Mouse (Mus musculus): ENCODE measurements around the gene Tagap1.
A peak's percentile ranks its signal among the peaks of the same experiment; 100 is the strongest.
"Not testable (repeated sequence)": the region's sequence is repeated elsewhere in the genome, so short reads cannot be mapped to it uniquely, and the experiment has no call there.

Gene Tagap1

GRCm38 (mm10) chr17:6962339-6962738 is 1.4 kb upstream of the Tagap1 start:
- DNase-seq (ENCODE audit: low spot score): not testable (repeated sequence)

DNA sequence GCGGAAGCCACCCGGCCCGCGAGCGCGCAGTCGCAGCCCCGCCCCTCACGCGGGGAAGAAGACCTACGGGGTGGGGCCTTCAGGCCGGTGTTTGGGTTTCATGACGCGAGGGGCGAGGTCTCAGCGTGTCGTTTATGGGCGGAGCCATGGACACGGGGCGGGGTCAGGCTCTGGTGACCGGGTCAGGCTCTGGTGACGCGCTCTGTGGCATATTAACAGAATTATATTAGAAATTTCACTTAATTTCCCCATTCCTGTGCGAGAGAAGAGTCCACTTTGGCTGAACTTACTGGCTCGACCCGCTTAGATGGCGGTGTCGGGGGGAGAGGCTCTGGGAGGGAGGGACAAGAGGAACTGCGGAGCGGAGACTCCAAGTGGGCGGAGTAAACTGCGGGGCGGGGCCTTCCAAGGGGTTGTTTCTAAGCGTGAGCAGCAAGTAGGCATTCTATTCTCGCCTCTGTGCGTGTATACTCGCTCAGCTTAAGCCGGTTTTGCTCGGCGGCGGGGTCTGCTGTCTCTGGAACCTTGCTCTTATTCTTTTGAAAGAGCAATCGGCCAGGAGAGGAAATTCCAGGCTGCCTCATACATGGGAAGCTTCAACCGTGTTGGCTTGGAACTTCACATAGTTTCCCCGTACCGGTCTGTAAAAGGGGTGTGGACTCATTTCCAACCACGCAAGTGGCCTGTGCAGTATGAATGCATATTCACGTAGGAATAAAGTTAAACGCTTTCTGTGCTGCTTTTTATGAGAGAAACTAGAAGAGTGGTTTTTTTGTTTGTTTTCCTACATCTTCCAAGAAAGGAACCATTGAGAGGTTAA is 435 bp upstream of the Tagap1 start:
- not testable (repeated sequence) for DNase-seq (ENCODE audit: low spot score)

GRCm38 (mm10) chr17:6960349-6960748 is 607 bp downstream of the Tagap1 start:
- not testable (repeated sequence) for DNase-seq (ENCODE audit: low spot score)

- not testable (repeated sequence) for DNase-seq (ENCODE audit: low spot score)
Observed at GRCm38 (mm10) chr17:6959543-6960259, 1.3 kb downstream of the Tagap1 start.

DNA sequence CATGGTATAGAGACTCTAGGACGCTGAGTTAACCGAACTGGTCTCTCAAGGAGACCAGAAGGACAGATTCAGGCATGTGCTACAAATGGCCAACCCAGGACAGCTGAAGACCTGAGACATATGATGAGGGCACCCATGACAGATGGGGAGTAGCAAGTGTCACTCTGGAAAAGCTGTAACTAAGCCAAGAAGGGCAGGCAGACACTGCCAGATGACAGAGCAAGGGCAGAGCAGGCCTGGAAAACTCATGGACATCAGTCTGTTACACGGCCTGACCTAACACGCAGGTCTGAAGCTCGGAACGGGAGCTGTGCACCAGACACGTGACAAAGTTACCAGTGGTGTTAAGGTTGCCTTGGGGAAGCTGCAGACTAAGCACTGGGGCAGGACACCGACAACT is 2.1 kb downstream of the Tagap1 start:
- DNase-seq (ENCODE audit: low spot score): not testable (repeated sequence)

GRCm38 (mm10) chr17:6948769-6949228 is 12.2 kb downstream of the Tagap1 start:
- not testable (repeated sequence) for DNase-seq (ENCODE audit: low spot score)

GRCm38 (mm10) chr17:6947984-6948768 is 12.8 kb downstream of the Tagap1 start, which contains the start of gene Rsph3b:
TSS of gene Rsph3b (minus strand) at chr17:6948682.
- peak; percentile 83 for DNase-seq (ENCODE audit: low spot score)

- DNase-seq (ENCODE audit: low spot score): not testable (repeated sequence)
Observed at GRCm38 (mm10) chr17:6947637-6947983, 13.3 kb downstream of the Tagap1 start.

DNA sequence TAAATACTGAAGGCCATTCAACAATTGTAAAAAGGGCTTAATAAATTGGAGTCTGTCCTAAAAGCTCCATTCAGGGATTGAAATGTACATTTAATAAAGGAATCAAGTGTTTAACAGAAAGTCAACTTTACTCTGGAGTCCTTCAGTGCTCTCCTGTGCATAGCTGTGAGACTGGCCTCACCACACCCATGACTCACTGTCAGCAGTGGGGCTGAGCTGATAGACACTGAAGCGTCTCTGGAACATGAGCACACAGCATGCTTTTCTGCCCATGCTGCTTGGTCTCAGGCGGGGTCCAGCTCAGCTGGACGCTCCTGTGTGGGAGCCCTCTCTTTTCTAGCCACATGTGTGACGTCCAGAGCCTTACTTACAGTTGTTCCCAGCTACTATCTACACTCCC is 18.4 kb downstream of the Tagap1 start:
- DNase-seq (ENCODE audit: low spot score): not testable (repeated sequence)

DNA sequence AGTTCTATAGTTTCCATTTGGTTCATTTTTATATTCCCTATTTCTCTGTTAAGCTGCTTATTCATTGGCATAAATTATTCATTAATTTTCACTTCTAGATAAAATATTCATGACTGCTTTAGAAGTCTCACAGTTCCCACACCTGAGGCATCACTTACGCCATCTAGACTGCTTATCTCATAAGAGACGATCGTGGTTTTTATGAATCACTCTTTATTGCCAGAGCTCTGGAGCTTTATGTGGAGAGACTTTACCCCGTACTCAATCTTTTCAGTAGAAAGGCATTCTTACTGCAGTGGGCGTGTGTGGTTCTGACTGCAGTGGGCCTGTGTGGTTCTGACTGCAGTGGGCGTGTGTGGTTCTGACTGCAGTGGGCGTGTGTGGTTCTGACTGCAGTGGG is 29.3 kb downstream of the Tagap1 start:
- DNase-seq (ENCODE audit: low spot score): not testable (repeated sequence)

DNA sequence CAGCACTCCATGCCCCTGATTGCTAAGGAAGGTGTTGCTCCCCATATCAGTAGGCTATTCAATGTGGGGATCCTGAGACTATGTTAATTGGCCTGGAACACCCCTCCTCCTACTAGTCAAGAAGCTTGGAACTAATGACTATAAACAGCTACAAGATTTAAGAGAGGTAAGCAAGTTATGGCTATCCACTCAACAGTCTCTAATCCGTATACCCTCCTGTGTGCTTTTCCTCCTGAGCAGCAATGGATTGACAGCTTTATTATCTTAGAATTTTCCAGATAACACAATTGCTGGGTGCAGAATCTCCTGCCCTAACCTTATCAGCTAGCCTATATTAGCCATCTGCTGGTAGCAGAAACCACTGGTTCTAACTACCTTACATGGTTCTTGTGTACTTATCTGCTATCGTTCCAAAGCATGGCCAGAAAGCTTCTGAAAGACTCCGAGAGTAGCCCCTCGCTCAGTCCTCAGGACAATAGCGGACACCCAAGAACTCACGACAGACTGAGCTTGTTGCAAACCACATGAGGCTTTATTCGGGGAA is 40.5 kb downstream of the Tagap1 start:
- DNase-seq (ENCODE audit: low spot score): not testable (repeated sequence)

DNA sequence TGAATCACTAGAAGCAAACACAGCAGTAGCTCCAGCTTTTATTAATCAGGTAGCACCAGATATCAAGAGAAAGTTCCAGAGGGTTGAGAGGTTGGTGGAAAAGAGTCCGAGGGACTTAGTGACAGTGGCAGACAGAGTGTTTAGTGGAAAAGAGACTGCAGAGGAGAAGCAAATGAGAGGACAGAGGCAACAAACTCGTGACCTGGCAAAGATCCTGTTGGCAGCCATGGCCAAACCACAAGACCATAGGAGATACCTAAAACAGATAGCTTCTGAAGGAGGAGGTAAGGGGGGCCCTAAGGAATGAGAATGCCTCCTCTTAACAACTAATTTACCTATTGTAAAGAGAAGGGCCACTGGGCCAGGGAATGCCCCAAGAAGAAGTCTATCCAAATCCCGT is 41.6 kb downstream of the Tagap1 start:
- DNase-seq (ENCODE audit: low spot score): not testable (repeated sequence)

DNA sequence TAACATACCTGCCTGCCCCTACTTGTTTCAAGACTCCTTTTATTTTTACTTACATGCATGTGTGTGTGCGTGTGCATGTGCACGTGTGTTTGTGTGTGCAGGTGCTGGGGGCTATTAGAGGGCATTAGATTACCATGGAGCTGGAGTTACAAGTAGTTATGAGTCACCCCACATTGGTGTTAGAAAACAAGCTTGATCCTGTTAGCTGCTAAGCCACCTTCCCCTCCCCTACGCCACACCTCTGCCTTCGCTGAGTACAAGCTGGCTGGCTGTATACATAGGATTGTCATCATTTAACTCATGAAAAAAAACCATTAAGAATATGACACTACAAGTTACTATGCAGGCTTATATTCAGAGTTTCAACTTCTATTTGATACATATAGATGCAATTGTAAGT is 45.7 kb downstream of the Tagap1 start:
- not testable (repeated sequence) for DNase-seq (ENCODE audit: low spot score)

- not testable (repeated sequence) for DNase-seq (ENCODE audit: low spot score)
Observed at GRCm38 (mm10) chr17:6914066-6914465, 46.9 kb downstream of the Tagap1 start.

Measured in testis, postnatal 10 days (tissue).